Mouse (Mus musculus) thymus, postnatal 25 days (tissue): Measurements from ENCODE around the gene Wdr62.

Experiments
- DNase-seq: peaks from one replicate; pipeline ENCODE4 v3.0.0; 2022

Gene Wdr62

DNA sequence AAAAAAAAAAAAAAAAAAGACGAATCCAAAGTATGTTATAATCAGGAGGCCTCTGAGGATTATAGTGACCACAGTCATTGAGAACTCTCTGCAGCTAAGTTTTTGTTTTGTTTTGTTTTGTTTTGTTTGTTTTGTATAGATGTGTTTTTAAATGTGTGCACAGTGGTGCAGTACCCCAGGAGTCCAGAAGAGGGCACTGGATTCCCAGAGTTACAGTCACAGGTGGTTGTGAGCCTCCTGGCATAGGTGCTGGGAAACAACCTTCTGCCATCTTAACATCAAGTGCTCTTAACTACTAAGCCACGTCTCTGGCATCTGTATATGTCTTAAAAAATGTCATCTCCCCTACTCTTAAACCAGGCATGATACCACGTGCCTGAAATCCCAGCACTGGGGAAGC lies 20.7 kb upstream of the Wdr62 start:
- DNase-seq = peak; percentile 51

- no peak for DNase-seq
Measured at GRCm38 (mm10) chr7:30297266-30297665, 17.0 kb upstream of the Wdr62 start.

GRCm38 (mm10) chr7:30296816-30297215 lies 16.6 kb upstream of the Wdr62 start:
- DNase-seq = no peak

- DNase-seq = no peak
Measured at GRCm38 (mm10) chr7:30295103-30295502, 14.9 kb upstream of the Wdr62 start.

DNA sequence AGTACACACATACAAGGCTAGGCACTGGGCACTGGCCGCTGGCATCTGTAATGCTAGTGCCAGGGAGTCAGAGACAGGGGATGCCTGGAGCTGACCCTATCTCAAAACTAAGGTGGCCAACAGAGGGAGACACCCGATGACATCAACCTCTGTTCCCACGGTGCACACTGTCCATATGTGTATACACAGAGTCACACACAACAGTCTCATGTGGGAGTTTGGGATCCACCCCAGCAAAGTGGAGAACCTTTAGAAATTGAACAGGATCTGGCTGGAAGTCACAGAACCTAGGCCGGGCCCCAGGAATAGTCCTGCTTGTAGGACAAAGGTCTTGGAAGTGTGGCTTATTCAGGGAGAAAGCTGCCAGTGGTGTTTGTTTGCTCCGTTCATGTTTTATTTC lies 14.1 kb upstream of the Wdr62 start:
- no peak for DNase-seq

DNA sequence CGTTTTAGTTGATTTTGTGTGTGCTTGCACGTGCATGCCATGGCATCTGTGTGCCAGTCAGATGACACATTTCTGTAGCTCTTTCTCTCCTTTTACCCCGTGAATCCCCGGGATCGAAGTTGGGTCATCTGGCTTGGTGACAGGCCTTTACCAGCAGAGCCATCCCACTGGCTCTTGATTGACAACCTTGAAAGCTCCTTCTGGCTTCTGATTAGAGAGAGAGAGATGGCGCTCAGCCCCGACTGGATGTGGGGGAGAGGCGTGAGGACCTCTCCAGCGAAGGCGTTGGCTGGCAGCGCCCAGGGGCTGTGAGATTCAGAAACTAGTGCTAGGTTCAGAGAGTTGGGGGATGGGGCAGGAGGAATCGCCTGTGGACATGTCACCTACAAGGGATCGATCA lies 13.6 kb upstream of the Wdr62 start:
- DNase-seq = no peak

- DNase-seq = peak; percentile 40
Measured at GRCm38 (mm10) chr7:30291215-30292131, 11.3 kb upstream of the Wdr62 start, which contains the start of gene Clip3. Gene Clip3, plus strand, starts transcription at chr7:30291728.

DNA sequence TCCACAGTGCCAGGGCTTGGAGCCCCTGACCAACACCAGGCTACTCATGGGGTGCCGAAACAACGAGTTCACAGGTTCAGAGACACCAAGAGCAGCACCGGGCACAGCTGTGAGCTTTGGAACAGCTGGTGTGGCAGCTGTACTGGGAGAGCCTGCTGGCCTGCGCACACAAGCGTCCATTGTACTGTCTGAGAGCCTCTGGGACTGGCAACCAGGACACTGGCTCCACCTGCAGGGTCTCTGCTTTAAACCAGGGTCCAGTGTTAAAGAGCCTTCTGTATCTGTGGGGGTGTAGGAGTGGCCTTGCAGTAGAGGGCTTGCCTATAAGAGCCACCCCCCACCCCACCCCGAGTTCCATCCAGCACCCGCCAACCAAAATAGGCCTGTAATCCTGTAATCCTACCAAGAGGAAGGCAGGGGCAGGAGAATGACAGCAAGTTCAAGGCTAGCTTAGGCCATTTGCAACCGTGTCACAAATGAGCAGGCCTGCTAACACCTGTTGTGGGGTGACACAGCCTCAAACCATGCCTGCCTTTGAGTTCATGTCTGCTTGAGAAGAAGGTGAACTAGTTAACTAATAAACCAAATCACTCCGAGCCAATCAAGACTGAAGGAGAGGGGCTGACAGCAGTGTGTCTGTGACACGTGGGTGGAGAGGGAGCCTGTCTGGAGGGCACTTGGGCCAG lies 9.6 kb upstream of the Wdr62 start:
- DNase-seq = no peak

GRCm38 (mm10) chr7:30289071-30289713 lies 9.0 kb upstream of the Wdr62 start:
- no peak for DNase-seq

GRCm38 (mm10) chr7:30288046-30288445 lies 7.8 kb upstream of the Wdr62 start:
- no peak for DNase-seq

DNA sequence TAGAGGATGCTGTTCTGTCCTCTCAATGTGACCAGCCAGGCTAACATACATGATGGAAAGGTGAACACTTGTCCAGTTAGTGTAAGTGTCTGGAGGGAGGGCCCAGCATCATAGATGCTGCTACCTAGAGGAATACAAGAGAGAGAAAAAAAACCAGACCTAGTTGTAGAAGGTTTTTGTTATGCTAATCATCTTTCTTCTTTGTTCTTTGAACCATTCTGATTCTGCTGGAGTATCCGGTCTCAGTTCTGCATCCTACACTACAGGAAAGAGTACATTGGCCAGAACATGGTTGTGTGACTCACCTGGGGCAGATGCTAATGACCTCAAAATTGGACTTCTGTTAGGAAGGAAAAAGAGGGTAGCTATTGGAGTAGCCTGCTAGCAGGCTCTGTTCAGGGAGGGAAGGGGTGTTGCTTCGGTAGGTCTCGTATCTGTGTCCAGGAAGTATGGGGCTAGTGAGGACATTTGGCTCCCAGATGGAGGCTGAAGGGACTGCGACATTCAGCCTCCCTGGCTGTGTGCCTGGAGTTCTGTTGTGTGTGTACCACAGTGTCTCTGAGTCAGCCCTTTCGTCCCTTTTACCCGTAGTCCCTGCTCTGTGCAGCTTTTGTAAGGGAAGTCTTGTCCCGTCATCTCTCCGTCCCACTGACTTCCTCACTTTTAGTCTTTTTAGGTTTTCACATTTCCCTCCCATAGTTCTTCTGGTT lies 6.6 kb upstream of the Wdr62 start:
- DNase-seq = no peak

DNA sequence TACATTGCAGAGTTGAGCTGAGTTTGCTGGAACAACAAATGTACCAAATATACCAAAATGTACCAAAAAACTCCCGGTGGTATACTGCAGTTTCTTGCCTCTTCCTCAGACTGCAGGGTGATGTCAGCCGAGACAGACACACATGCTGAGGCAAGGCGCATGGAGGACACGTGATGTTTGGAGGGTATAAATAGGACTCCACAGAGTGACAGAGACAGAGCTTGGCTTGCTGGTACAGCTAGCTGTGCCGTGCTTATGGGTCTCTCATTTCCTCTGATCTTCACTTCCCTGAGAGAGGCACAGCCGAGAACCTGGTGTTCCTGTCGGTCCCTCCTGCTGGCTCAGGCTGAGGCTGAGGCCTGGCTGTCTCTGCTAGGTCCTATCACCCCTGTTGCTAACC lies 2.5 kb upstream of the Wdr62 start:
- no peak for DNase-seq

DNA sequence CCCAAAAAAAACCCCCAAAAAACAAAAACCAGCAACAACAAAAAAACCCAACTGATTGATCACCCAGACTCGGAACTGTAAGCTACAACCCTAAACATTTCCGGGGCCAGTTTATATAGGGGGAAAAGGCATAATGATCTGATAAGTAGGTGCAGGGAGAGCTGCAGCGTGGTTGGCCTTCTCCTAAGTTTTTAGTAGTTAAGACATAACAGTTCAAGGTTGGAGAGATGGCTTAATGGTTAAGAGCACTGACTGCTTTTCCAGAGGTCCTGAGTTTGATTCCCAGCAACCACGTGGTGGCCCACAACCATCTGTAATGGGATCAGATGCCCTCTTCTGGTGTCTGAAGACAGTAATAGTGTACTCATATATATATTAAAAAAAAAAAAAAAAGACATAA lies 1.3 kb upstream of the Wdr62 start:
- no peak for DNase-seq

GRCm38 (mm10) chr7:30280670-30281138 lies 485 bp upstream of the Wdr62 start:
- peak; percentile 74 for DNase-seq

DNA sequence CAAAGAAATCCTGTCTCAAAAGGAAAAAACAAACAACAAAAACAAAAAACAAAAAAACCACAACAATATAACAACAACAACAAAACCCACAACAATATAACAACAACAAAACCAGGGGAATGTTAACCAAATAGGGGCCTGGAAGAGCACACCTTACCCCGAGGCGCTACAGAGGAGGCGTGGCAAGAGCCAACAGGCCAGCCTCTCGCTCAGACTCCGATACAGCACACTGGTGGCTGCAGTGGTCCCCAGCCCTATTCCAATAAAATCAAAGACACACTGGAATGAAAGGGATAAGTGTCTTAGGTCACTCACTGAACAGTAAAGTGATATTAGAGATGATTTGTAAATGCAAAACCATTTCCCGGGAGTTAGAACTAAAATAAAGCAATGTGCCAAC lies 683 bp downstream of the Wdr62 start:
- DNase-seq = no peak

DNA sequence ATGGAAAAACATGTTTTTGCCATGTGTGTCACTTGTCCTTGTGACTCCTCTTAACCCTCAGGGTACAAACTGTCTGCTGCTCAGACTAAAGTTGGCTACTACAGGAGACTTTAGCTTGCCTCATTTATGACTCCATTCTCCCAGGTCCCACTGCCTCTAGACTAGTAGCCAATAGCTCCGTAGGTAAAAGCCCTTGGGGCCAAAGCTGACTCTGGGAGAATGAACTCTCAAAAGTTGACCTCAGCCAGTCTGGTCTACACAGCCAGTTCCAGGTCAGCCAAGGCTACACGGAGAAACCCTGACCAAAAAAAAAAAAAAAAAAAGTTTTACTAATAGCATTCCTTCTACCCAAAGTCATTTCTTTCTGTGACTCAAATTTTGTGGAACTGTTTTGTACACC lies 1.3 kb downstream of the Wdr62 start:
- no peak for DNase-seq

DNA sequence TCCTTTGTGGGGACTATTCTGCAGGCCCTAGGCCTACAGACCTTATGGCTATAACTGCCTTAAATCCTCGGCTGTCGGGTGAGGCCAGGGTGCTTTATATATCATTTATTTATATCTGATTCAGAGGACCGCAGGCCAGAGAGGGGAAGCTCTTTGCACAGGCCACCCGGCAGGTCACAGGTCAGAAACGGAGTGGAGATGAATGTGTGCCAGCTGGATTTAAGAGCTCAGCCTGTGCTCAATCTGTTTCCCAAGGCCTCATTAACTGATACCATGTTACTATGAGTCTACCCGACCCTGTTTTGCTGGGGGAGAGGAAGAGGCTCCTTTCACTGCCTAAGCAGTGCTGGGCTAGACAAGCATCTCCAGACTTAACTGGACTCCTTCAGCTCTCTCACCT lies 5.8 kb downstream of the Wdr62 start:
- DNase-seq = no peak

- DNase-seq = no peak
Measured at GRCm38 (mm10) chr7:30269641-30270040, 10.6 kb downstream of the Wdr62 start.

DNA sequence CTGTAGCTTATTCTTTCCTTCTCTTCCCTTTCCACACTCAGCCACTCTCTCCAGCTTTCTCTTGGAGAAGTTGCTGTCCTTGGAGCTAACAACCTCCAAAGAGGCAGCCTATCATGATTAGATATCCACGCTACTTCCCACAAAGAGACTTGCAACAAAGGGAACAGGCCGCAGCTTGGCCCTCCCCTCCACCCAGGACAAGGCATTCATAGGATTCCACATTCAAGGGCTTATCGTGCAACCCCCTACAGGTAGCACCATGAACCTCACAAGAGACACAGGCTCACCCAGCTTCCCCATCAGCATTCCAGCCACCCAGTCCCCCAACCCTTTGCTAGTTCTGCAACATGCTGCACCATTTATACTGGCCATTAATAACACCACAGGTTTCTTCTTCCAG lies 13.4 kb downstream of the Wdr62 start:
- no peak for DNase-seq

- no peak for DNase-seq
Measured at GRCm38 (mm10) chr7:30265935-30266334, 14.3 kb downstream of the Wdr62 start.

DNA sequence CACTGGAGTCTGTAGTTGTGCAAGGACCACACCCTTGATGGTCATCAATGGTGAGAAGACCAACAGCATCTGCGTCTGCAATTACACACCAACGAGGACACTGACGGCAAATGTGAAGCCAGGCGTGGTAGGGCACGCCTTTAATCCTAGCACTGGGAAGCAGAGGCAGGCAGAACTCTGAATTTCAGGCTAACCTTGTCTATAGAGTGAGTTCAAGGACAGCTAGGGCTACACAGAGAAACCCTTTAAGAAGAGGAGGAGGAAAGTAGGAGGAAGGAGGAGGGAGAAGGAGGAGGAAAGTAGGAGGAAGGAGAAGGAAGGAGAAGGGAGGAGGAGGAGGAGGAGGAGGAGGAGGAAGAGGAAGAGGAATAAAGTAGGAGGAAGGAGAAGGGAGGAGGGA lies 14.7 kb downstream of the Wdr62 start:
- no peak for DNase-seq

DNA sequence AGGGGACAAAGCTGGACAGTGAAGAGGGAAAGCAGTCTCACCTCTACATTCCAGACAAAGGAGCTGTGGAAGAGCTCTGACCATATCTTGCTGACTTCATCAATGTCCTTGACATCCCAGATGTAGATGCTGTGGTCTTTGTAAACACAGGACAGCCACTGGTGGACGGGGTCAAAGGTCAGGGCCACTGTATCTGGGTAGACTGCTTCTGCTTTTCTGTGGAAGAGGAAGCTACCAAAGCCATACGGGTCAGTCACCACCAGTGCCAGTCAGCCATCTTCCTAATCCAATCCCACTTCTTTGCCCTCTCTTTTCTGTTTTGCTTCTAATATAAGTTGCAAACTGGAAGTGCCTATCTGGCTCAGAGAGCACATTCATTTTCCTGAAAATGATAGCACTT lies 15.2 kb downstream of the Wdr62 start:
- DNase-seq = no peak
